Mouse (Mus musculus): ENCODE measurements around the gene Olfr1378. TPM values are rescaled to one million over a fixed set of nuclear protein-coding genes. Genes with fewer than 3 reads are reported as not detected.

The Olfr1378 gene
- polyA plus RNA-seq, 1 experiment from 2014 or later = not detected

Other genes with a start within 250 kb of the Olfr1378 start
- 39.4 and 46.4 TPM in 2 replicates for gene Zfp354c, start 138.8 kb upstream of the Olfr1378 start, polyA plus RNA-seq (2014; fragmentation: Nextera tagmentation; extraction: Ambion mirVana)
- gene Zfp879, start 125.0 kb upstream of the Olfr1378 start, polyA plus RNA-seq (2014; fragmentation: Nextera tagmentation; extraction: Ambion mirVana) = 0.35 and 0.57 TPM in 2 replicates
- gene Grm6, start 115.8 kb upstream of the Olfr1378 start, polyA plus RNA-seq (2014; fragmentation: Nextera tagmentation; extraction: Ambion mirVana) = not detected in 2 replicates
- 15.5 and 16.4 TPM in 2 replicates for gene Zfp454, start 78.9 kb upstream of the Olfr1378 start, polyA plus RNA-seq (2014; fragmentation: Nextera tagmentation; extraction: Ambion mirVana)
- 30.6 and 37.0 TPM in 2 replicates for gene Zfp2, start 50.4 kb upstream of the Olfr1378 start, polyA plus RNA-seq (2014; fragmentation: Nextera tagmentation; extraction: Ambion mirVana)
- gene Zfp354b, start 34.9 kb upstream of the Olfr1378 start, polyA plus RNA-seq (2014; fragmentation: Nextera tagmentation; extraction: Ambion mirVana) = 1.8 and 2.1 TPM in 2 replicates
- gene 4933414I15Rik, start 22.8 kb upstream of the Olfr1378 start, polyA plus RNA-seq (2014; fragmentation: Nextera tagmentation; extraction: Ambion mirVana) = not detected in 2 replicates
- not detected in 2 replicates for gene Prop1, start 12.8 kb upstream of the Olfr1378 start, polyA plus RNA-seq (2014; fragmentation: Nextera tagmentation; extraction: Ambion mirVana)
- not detected in 2 replicates for gene Olfr1377, start 15.4 kb downstream of the Olfr1378 start, polyA plus RNA-seq (2014; fragmentation: Nextera tagmentation; extraction: Ambion mirVana)
- not detected in 2 replicates for gene Olfr51, start 37.1 kb downstream of the Olfr1378 start, polyA plus RNA-seq (2014; fragmentation: Nextera tagmentation; extraction: Ambion mirVana)
- gene Olfr54, start 47.7 kb downstream of the Olfr1378 start, polyA plus RNA-seq (2014; fragmentation: Nextera tagmentation; extraction: Ambion mirVana) = not detected in 2 replicates
- not detected in 2 replicates for gene Olfr1375, start 81.6 kb downstream of the Olfr1378 start, polyA plus RNA-seq (2014; fragmentation: Nextera tagmentation; extraction: Ambion mirVana)
- 9.1 and 10.5 TPM in 2 replicates for gene Zfp354a, start 92.7 kb downstream of the Olfr1378 start, polyA plus RNA-seq (2014; fragmentation: Nextera tagmentation; extraction: Ambion mirVana)